Mouse (Mus musculus) left cerebral cortex, adult 18-20 months (tissue): ENCODE results near the gene Cxcr5. TPM values are rescaled to one million over a fixed set of nuclear protein-coding genes. Genes with fewer than 3 reads are reported as not detected.

Source experiments
- DNase-seq, 2 experiments: peaks; one replicate each; pipeline ENCODE4 v3.0.0; 2021 to 2022; ENCODE audit warnings: low spot score in 2 of 2, mixed read lengths in 1 of 2
- long read RNA-seq, 2 experiments: library from polyadenylated mRNA; stranded (forward); transcript quantifications; one replicate each; pipeline ENCODE4 v2.0.0; 2021
- total RNA-seq, 2 experiments: library from RNA; stranded (reverse); gene quantifications; 2 replicates each; pipeline ENCODE4 v1.2.3; 2021

Gene Cxcr5
- total RNA-seq = not detected
- long read RNA-seq, experiment 1 = 0 reads
- long read RNA-seq, experiment 2 = 0 reads

DNA sequence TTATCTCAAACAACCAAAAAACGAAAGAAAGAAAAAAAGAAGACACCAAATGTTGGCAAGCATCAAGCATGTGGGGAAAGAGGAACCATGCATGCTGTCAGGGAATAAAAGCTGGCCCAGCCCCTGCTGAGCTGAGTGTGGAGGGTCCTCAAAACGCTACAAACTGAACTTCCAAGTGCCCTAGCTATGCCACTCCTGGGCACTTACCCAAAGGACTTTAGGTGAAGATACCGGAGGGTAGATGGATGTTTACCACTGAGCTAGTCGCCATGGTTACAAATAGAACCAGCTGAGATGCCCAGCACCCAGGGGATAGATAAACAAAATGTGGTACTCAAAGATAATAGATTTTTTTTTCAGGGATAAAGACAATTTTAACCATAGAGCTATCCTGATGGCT lies at the start of gene Cxcr5:
Gene Cxcr5 (minus strand): TSS at position 281 of the 400 bp plus-strand sequence.
- DNase-seq = no peak

- DNase-seq = peak in 1 of 2 experiments; percentile 6
These were observed 48.7 kb upstream of the Cxcr5 start for GRCm38 (mm10) chr9:44610371-44610770.

- DNase-seq = no peak
These were observed 45.6 kb upstream of the Cxcr5 start for GRCm38 (mm10) chr9:44607306-44607705.

DNA sequence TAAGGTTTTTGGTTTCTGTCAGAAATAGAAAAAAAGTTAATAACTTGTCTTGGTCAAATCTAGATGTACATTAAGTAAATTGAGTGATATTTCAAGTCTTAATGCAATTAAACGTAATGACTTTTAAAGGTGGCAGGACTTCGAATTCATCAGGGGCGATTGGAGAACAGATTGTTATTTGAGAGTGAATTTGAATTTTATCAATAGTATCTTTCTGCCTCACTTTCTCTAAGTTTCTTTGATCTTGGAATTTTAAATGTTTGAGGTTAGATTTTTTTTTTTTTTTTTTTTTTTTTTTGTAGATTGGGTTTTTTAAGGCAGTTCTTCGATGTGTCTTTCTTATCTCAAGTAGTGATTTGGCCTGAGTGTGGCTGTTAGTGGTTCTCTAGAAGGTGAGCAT lies 45.0 kb upstream of the Cxcr5 start:
- DNase-seq = no peak

- DNase-seq = no peak
These were observed 44.0 kb upstream of the Cxcr5 start for GRCm38 (mm10) chr9:44605616-44606165.

DNA sequence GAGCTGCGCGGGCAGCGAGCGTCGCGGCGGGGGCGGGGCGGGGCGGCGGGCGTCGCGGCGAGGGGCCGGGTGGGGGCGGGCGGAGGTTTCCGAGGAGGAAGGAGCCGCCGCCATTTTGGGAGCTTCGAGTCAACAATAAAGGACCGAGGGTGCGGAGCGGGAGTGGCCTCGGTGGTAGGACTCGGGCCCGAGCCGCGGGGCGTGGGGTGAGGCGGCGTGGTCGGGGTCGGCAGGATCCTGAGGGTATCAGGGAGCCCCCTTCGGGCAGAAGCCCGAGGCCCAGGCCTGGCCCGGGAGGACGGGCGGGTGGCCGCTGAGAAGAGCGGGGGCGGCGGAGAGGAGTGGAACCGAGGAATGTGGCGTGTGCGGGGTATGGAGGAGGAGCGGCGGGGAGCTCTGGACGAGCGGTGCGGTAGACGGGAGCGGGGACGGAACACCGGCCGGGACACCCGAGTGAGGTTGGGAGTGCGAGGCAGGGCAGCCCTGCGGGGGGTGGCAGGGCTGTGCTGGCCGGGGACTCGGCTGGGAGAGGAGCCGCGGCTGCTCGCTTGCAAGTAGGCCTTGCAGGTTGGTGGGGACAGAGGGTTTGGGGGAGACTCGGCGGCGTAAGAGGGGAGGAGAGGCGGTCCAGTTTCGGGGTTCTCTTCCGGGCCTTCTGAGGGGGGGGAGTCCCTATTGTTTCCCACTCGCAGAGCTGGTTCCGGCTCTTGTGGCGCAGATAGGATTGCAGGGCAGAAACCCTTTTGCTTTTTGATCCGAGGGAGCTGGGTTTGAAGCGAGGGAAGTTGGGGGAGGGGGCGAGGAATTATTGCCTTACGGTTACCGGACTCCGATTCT lies 43.3 kb upstream of the Cxcr5 start, which contains the start of gene Ddx6:
Gene Ddx6 (plus strand): TSS at position 114 of the 837 bp plus-strand sequence.
- peak; percentile 66 to 78 for DNase-seq

DNA sequence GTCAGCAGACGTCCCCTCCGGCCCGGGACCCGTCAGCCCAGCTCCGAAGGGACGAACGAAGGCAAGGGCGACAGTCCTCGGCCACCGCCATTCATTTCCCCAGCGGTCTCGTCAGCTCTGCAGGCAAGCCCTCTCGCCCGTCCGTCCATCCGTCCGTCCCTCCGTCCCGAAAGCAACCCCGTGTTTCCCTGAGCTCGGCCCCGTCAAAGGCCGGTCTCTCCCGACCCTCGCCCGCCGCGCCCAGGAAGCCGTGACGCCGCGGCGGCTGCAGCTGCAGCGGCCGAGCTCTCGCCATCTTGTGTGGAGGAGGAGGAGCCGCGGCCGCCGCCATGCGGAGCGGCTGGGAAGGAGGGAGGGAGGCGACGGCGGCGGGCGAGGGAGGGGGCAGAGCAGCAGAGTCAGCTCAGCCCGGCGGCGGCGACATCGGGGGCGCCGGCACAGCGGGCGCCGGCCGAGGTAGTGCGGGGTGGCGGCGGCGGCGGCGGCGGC lies 42.7 kb upstream of the Cxcr5 start:
- DNase-seq = peak; percentile 76 to 81

GRCm38 (mm10) chr9:44603454-44604289 lies 42.0 kb upstream of the Cxcr5 start:
- peak; percentile 19 to 30 for DNase-seq

DNA sequence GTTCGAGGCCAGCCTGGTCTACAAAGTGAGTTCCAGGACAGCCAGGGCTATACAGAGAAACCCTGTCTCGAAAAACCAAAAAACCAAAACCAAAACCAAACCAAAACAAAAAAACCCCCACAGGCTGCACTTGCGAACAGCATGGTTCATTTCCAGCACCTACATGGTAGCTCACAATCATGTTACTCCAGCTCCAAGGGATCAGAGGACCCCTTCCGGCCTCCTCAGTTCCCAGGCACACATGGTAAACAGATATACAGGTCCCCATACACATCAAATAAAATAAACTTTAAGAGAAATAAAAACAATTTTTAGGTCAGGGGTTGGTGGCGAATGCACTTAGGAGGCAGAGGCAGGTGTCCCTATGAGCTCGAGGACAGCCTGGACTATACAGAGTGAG lies 41.1 kb upstream of the Cxcr5 start:
- no peak for DNase-seq

DNA sequence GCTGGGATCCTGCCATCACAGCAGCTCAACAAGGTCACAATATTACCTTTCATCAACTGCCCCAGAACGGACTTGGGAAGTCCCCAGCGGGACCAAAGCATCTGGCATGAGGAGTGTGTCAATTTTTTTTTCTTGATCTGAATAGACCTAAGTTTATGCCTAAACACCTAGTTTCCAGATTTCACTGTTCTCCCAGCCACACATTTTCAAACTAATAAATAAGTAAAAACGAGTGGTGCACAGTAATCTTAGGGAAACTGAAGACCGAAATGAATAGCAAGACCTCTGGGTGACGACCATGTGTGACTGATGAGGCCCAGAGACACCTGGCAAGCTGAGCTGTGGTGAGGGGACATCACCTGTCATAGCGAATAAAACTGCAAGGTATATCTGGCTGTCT lies 39.1 kb upstream of the Cxcr5 start:
- DNase-seq = no peak

DNA sequence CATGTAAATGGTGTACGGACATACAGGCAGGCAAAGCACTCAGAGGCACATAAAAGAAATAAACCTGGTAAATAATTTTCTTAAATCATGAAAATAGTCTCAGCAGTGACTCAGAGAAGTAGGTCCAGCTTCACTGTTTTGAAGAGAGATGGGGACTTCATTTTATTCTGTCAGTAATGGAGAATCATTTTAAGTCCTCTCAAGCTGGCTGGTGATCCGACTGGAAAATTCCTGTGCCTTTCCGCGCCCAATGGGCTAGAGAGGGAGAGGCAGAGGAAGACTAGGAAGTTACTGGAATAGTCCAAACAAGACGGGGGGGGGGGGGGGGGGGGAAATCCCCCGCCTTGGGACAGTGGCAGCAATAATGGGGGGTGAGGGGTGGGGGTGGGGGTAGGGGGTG lies 37.9 kb upstream of the Cxcr5 start:
- DNase-seq = peak in 1 of 2 experiments; percentile 12

- DNase-seq = peak; percentile 15 to 16
These were observed 37.3 kb upstream of the Cxcr5 start for GRCm38 (mm10) chr9:44598899-44599495.

- no peak for DNase-seq
These were observed 36.1 kb upstream of the Cxcr5 start for GRCm38 (mm10) chr9:44597742-44598141.

GRCm38 (mm10) chr9:44595537-44595930 lies 33.9 kb upstream of the Cxcr5 start:
- no peak for DNase-seq

DNA sequence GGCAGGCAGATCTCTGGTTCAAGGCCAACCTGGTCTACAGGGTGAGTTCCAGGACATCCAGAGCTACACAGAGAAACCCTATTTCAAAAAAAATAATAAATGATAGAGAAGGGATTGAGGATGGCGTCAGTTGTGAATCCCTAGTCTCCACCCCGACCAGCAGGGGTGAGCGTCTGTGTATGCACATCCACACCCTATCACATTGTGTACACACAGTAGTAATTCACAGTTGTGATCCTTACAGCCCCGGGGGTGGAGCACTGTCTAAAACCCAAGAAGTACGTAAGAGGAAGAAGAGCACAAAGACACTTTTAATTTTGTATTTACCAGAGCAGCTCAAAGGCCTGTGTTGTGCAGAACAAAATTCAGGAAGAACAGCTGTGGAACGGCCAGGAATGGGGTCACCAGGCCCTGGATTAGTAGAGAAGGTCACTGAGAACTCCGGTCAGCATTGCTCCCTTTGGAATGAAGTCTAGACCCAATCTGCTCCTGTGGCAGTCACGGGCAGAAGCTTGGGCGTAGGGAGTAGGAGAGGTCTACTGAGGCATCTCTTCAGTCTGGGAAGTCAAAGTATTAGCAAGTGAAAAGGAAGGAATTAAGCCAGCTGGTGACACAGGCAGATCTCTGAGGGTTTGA lies 33.3 kb upstream of the Cxcr5 start:
- DNase-seq = no peak

DNA sequence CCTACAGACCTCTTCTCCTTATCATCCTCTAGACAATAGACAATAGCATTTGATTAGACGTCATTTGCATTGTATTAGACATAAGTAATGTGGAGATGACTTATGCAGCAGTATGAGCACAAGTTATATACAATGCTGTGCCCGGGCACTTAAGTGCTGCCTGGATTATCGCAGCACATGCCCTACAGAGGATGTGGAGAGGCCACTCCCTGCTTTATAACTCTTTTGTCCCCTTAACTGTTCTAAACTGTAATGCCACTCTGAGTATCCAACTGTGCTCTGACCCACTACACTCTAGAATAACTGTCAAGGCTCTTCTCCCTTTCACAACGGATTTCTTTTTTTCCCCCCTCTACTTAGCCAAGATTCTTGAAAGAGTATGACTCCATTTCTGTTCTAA lies 32.2 kb upstream of the Cxcr5 start:
- no peak for DNase-seq

GRCm38 (mm10) chr9:44593221-44593620 lies 31.5 kb upstream of the Cxcr5 start:
- DNase-seq = no peak

DNA sequence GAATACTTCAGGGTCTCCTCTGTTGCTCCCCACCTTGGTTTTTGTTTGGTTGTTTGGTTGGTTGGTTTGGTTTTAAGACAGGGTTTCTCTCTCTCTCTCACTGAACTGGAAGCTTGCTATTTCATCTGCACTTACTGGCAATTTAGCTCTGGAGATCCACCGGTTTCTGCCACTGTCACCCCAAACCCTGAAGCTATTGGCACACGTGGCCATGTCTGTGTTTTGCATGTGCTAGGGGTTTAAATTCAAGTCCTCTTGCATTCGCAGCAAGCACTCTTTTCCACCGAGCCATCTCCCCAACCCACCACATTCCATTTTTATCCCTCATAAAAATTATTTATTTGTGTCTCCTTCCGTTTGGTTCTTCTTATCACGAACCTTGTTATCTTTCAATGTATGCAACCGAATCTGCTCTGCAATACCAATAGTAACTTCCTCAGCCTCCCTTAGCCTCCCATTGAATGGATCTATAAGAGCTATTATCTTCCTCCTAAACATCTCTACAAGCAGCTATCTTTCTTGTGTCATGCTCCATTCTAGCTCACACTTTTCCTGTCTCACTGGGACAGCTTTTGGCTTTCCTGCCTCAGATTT lies 30.0 kb upstream of the Cxcr5 start:
- no peak for DNase-seq

GRCm38 (mm10) chr9:44590969-44591368 lies 29.3 kb upstream of the Cxcr5 start:
- no peak for DNase-seq

- no peak for DNase-seq
These were observed 27.4 kb upstream of the Cxcr5 start for GRCm38 (mm10) chr9:44589095-44589494.
